Mouse (Mus musculus): ENCODE data around the gene Fgfr4.

DNA sequence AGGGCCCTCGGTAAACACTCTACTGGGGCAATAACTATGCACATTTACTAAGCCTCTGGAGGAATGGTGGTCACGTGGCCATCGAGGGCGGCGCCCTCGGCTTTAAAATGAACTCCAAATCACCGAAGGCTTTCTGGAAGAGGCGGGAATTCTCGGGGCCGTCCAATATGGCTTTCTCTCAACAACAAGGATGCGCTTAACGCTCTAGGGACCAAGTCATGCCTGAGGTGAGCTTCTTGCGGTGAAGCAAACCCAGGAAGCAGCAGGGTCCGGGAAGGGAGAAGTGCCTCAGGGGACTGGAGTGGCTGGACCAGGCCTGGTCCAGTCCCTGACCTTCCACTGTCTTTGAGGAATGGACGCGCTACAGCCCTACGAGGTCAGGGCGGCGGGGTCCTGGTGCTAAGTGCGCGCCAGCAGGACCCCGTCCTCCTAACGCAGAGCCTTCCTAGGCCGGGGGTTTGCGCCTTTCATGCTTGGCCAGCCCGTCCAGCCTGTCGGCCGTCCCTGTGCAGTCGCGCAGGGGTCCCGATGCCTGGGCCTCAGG is 57.3 kb downstream of the Fgfr4 start, which contains the start of gene Nsd1:
- no peak for TF ChIP-seq CTCF (IDR thresholded peaks at IDR 0.05; ENCODE audit: insufficient read depth, low read depth, low read length)
- TF ChIP-seq POLR2A (IDR thresholded peaks at IDR 0.05; ENCODE audit: insufficient read depth, low read depth, low read length): no peak
